Mouse (Mus musculus) adrenal gland (tissue): ENCODE data around the gene Plk3.

ENCODE experiments used
- intact Hi-C: fragments of 180-260 bp; cut with DNase I; formaldehyde crosslinking; loops from one replicate; pipeline ENCODE4 v1.15.1; 2025

Plk3 gene

DNA sequence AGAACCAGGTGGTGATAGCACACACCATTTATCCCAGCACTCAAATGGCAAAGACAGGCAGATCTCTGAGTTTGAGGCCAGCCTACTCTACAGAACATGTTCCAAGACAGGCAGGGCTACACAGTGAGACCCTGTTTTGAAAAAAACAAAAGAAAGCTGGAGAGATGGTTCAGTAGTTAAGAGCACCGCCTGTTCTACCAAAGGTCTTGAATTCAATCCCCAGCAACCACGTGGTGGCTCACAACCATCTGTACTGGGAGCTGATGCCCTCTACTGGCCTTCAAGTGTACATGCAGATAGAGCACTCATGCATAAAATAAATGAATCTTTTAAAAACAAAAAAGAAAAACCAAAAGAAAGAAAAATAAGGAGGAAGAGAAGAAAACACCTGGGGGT lies 5.5 kb upstream of the Plk3 start:
- intact Hi-C loops: no loop called here

DNA sequence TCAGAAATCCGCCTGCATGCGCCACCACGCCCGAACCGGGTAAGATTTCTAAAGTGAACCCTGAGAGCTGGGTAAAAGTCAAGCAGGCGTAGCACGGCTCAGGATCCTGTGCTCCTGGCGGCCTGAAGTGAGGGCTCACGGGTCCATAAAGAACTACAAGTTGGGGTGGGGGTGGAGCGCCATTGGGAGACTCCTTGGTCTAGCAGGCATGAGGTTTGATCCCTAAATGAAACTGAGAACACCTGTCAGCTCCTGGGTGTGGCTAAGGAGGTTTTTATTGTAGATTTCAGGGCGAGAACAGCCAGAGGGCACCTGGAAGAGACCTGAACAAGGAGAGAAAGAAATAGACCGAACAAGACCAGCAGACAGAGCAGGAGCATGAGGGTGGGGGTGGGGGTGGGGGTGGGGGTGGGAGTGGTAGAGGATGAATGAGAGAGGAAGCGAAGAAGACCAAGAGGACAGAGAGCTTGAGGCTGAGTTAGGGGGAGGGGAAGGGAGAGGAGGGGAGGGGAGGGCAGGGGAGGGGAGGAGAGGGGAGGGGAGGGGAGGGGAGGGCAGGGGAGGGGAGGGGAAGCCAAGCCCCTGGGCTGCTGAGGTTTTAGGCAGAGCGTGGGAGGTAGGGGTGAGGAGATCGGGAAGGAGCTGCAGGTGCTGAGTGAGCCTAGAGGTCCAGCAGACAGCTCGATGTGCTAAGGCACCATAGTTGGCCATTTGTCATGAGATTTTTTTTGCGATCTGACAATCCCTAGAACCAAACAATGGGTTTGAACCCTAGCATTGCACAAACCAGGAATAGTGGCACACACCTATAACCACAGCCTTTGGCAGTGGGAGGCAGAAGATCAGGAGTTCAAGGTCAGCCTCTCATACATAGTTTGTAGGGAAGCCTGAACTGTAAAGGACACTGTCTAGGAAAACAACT lies 4.8 kb upstream of the Plk3 start:
- intact Hi-C loops: no loop called here

DNA sequence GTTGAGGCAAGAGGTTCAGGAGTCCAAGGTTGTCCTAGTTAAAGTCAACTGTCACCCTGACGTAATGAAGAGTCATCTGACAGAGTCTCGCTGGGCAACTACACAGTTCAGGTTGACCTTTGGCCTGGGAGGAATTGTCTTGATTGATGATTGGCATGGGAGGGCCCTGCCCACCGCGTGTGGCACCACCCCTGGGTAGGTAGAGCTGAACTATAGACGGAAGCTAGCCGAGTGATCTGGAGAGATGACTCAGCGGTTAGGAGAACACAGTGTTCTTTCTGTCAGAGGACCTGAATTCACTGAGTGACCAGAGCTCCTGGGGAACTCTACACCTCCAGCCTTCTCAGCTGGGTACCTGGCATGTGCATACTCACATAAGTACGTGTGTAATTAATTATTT lies 2.3 kb upstream of the Plk3 start:
- intact Hi-C loops: no loop called here

DNA sequence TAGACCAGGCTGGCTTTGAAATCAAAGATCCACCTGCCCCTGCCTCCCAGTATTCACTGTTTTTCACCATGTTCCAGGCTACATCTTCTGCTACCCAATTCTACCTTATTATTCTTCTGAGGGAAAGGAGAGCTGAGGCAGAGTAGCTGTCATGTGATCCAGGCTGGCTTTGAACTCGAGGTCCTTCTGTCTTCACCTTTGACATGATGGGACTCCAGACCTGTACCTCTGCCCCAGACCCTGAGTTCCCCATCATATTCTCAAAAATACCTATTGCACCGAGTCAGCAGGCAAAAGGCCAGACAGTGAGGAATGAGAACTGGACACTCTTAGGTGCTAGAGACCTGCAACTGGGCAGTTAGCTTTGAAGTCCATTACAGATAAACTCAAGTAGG lies 835 bp upstream of the Plk3 start:
- intact Hi-C loops: no loop called here

DNA sequence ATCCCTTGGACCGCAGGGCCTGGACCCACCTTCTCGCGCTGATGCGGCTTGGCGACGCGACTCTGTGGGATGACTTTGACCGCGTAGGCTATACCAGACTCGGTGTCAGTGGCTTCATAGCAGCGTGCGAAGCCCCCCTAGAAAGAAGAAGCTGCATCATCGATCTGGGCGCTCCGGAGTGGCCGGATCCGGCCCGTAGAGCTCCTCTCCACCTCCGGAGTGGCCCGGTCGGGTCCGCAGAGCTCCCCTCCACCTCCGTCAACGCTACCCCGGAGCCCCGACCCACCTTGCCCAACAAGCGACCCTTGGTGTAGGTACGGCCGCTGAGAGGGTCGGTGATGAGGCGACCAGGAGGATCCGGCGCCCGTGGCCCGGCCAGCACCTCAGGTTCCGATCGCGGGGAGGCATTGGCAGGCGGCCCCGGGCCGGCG lies 382 bp downstream of the Plk3 start:
- intact Hi-C loops: no loop called here

DNA sequence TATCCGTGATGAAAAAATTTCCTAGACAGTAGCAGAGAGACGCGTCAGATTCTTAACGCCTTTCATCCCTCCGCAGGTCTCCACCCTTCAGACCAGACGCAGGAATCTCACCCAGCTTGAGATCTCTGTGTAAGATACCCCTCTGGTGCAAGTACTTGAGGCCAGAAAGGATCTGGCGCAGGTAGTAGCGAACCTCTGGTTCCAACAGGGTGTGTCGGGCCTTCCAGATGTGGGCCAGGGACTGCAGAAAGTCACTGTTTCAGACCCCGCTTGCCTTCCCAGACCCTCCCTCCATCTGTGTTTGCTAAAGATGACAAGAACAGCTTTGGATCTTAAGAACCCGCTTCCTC lies 994 bp downstream of the Plk3 start:
- intact Hi-C loops: no loop called here

DNA sequence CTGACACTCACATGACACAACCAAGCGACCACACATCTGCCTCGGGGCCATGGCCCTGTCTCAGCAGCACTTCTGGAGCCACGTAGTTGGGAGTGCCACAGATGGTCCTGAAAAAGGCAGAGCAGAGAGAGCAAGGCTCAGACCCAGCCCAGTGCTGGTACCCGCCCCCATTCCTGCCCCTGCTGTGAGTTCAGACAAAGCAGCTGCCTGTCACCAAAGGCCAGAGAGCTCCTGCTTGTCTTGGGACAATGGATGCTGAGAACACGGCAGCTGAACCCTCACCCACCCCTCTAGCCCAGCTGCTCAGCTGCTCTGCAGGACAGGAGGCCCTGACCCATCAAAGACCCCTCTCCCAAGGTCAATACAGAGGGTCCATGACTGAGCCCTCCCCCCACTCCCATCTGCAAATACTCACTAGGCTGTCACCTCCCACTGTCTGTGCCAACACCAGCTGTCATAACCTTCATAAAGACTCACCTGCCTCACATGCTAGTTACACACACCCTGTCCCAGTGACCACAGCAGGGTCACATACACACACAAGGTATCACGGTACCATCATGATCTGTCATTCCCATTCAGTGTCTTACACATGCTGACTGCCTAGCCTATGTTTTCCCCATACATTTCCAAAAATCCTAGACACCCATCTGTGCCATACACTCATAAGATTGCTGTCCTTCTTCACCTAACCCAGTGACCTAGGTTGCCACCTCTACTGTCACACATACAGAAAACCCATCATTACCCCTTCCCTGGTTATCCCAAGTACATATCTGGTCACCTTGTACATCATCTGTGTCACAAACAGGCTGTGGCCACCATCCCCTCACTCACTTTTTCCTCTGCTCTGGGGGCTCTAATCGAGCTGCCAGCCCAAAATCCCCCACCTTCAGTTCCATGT lies 1.6 kb downstream of the Plk3 start:
- intact Hi-C loops: no loop called here

DNA sequence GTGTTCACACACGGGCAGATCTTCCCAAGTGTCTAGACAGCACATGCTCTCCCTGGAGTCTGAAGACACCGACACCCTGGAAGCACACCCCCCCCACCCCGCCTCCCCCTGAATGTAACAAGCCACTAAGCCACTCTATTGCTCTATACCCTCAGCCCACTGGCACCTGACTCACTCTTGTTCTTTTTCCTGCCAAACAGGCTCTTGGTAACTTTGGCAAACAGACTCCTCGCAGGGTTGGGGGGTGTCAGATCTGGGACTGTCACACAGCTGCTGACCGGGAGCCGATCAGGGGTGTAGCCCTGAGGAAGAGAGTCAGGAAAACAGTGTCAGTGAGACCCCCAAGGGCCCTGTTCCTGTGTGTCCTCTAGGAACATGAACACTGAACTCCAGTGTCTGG lies 2.6 kb downstream of the Plk3 start:
- intact Hi-C loops: no loop called here

DNA sequence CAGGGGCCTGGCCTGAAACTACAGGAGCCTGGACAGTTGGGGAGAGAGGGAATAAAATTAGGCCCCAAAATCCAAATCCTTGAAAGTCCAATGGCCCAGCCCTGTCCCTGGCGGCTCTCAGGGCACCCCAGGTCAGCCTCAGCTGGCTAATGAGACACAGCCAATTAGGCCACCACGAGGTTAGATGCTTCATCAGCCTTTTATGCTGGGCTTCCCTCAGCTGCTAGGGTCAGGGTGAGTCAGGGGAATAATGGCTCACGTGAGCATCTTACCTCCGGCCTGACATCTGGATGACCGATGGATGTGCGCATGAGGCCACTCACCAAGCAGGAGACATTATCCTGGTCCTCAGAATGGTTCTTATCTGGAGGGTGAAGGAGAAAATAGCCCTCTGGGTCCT lies 3.0 kb downstream of the Plk3 start:
- intact Hi-C loops: no loop called here

DNA sequence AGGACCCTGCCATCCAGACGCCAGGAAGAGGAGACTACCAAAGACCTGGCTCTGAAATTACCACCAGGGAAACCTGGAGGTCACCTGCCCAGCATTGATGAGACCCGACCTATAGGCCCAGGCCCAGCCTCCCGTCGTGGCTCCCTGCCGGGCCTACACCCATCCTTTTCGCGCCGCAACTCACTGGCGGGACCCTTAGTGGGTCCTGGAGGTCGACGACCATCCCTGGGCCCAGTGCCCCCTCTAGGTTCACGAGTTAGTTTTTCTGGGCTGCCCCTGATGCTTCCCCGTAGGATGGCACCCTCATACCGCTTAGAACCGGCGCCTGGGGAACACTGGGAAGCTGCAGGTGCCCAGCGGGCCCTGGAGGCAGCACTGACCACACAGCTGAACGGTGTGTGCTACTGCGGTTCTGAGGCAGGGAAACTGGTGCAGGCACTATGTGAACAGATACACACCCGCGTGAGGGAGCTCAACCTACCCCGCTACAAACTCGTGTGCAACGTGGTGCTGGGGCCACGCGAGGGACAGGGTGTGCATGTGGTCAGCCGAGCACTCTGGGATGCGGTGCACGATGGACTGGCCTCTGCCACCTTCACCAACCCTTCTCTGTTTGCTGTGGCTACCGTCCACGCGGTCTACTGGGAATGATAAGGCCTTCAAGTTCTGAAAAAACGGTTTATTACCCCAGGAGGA lies 5.6 kb downstream of the Plk3 start:
- intact Hi-C loops: no loop called here

DNA sequence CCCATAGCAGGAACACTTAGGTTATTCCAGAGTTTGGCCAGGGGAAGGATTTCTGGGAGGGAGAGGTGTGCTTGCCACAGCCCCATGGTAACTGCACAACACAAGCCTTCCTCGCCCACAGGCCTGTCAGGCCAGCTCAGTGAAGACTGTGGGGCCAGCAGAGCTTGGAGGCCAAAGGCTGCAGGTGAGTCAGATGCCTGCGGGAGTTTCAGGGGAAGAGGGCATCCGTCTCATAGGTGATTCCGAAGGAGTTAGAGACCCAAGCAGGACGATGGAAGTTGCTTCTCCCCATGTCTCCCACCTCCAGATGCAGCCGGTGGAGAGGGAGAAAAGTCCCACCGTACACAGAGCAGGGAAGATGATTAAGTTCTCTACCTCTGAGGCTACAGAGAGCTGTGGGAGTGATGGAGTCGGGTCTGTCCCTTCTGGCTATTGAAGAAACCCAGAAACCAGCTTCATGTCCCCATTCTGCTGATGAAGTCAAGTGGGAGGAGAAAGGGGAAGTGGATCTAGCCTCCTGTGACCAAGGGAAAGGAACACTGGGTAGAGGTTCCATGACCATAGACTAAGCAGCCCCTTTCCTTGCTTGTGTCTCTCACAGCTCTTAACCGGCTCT lies 7.0 kb downstream of the Plk3 start, which contains the start of gene Tctex1d4:
Gene Tctex1d4 (plus strand): TSS at position 120 of the 616 bp plus-strand sequence.
- intact Hi-C loops: no loop called here

DNA sequence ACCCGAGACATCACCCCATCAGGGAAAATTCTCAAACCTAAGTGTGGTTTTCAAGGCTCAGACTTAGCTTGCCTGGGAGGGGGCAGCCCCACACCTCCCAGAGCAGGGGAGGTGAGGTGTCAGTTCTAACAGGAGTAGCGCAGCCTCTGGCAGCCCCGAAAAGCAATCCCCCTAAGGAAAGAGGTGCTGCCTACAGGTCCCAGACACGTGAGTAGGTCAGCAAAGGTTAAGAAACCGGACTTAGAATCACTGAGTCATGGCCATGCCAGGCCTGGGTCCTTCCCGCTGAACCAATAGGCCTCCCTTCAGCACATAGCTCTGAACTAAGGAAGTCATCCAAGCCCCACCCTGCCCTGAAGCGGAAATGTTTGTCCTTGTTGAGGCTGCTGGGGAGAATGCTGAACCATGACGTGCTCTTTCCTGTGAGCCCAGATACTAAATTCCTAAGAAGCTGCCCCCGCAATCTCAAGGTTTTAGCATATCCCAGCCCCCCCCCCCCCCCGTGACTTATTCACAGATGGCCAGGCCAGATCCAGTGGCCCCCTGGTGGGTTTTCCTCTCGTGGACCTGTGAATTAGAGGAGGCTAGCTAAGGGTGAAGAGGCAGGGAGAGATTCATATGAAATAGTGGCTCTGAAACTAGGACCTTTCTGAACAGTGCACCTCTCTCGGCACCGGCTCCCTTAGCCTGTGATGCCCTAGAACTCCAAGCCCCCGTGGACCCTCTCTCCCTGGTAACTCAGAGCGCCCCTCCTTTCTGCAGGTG lies 7.7 kb downstream of the Plk3 start:
- intact Hi-C loops: no loop called here

DNA sequence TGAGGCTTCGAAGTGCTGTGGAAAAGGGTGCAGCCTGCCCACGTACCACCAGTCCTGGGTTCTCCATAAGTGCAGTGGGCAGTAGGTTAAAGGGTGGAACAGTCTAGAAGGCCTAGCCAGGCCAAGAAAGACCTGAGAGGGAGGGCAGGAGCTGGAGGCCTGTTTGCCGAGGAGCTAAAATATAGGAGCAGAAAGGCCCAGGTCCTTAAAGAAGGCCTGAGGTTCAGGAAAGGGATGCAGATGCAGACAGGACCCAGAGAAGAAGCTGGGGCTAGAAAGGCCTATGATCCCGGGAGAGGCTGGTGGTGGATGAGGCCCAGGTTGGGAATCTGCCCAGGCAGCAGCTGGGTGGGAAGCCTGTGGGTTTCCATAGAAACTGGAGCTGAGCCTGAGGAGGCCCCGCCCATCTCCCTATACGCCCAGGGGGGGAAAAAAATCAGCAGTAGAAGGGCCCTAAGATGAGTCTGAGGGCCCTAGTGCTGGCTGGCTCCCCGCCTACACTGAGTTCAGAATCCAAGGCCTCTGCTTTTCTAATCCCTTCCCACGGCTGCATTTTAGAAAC lies 8.3 kb downstream of the Plk3 start, which contains the start of gene Btbd19:
Gene Btbd19 (minus strand): TSS at position 378 of the 562 bp plus-strand sequence.
- intact Hi-C loops: no loop called here

DNA sequence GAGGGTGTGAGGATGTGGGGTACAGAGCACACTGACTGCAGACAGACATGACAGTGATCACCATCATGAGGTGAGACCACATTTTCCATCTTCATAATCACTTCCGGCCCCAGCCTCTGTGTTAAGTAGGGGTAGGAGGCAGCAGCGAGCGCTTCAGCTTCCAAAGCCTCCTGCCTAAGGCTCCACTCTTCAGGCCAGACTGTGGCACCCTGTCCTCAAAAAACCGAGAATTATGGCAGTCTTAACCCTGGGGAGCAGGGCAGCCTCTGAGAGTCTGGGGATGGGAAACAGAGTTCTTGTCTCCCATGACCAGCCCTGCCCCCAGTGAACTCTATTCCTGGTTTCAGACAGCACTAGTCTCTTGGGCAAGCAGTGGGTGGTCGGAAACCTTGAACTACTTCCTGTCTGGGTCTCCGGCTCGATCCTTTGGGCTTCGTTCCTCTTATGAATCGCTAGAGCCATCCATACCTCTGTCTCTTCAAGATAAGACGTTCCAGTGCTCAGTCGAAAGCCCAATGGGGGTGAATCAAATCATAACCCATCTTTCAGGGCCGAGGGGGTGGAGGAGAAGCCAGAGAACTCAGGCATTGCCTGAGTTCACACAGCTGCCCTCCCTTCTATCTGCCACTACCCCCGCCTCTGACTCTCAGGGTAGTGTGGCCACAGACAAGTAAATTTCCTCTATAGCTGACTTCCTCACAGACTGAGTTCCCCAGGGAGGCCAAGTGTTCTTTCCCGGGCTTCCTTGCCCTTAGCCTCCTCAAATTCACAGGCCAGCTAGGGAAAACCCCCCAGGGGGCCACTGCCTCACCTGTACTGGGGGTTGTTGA lies 9.0 kb downstream of the Plk3 start:
- intact Hi-C loops: loop anchor here (5.0 kb wide), 1 partner anchor 122 kb away; no protein-coding TSS in a partner anchor

DNA sequence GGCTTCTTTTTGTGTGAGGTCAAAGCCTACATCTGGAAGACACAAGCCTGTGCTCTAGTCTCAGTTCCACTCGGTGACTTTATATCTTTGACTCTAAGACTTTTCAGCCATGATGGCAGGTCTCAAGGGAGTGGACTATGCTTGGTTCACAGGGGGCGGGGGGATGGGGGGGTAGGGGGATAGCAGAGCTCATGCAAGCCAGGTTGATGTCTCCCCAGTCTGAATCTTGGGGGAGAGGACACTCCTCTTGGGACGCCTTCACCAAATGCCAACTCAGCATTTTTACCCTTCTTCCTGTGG lies 9.6 kb downstream of the Plk3 start:
- intact Hi-C loops: loop anchor here (5.0 kb wide), 1 partner anchor 122 kb away; no protein-coding TSS in a partner anchor

DNA sequence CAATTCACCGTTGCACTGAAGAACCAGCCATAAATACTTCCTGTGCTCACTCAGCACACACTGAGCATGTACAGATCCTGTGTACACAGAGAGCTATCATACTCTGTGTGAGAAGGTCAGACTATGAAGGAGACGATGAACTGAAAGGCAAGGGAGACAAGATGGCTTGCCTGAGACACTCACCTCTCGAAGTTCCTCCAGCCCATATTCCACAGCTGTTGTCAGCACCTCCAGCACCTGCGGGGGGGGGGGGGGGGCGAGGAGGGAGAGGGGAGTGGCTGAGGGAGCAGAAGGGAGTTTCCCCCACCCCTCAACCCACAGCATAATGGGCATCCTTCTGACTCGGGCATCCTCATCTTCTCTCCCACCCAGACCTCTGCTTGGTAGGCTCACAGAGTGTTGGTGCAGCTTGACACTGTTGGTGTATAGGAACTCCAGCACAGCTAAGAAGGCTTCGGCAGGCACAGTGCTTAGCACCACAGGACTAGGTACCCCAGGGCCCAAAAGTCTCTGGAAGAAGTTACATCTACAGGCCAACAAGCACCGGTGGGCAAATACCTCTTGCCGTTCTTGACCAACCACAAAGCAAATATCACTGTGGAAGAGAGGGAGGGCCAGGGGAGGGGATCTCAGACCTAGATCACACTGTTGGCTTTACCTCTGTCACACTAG lies 10.1 kb downstream of the Plk3 start:
- intact Hi-C loops: loop anchor here (5.0 kb wide), 1 partner anchor 121 kb away; no protein-coding TSS in a partner anchor

DNA sequence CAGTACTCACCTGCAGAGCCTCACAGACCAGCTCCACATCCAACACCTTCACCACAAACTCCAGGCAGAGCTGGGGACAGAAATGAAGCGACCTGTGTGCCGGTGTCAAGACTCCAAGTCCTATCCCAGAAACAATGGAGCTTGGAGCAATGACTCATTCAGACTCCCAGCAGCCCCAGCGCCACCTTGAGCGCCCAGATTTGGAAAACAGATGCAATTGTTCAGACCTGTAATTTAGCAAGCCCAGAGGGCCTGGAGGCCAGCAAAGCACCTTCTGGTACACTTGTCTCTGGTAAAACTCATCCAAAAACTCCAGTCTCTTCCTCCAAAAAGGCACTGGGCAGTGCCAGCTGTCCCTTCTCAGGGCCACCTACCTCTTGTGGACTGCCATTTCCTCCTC lies 11.6 kb downstream of the Plk3 start:
- intact Hi-C loops: loop anchor here (5.0 kb wide), 1 partner anchor 120 kb away; no protein-coding TSS in a partner anchor
